Mouse (Mus musculus): ENCODE results near the gene Nts. TPM values are rescaled to one million over a fixed set of nuclear protein-coding genes. Genes with fewer than 3 reads are reported as not detected.

The Nts gene
- total RNA-seq, 1 experiment, result 2.4 TPM

DNA sequence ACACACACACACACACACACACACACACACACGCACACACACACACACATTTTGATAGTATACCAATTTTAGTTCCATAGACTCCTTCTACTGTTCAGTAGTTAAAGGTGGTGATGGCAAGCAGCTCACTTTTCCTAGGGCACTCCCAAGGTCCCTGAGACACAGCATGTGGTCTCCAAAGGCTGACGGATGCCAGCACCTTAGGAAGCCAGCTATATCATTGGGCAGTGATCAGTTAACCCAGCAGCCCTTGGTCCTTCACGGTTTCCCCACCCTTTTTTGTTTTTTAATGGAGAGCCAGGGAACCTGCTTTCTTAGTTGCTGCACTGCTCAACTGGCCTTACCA lies 21.1 kb upstream of the Nts start:
- peaks cover 0 to 5% of the 10 kb centered on the region in 2 experiments; a peak in 2 of 4 replicates for H3K4me1 ChIP-seq (ENCODE audit: control insufficient read depth in 2 of 2, insufficient read depth in 2 of 2, low read length in 2 of 2, poor library complexity in 1 of 2)
- no peak overlapping the region for H3K4me3 ChIP-seq (ENCODE audit: insufficient read depth in 1 of 2, low read depth in 1 of 2, low read length in 2 of 2, poor library complexity in 1 of 2, severe bottlenecking in 1 of 2)
- no peaks in the 10 kb centered on the region for H3K9me3 ChIP-seq (ENCODE audit: control insufficient read depth, insufficient read depth, low read depth, low read length)
- H3K27ac ChIP-seq (ENCODE audit: insufficient read depth, low read depth, low read length, poor library complexity, severe bottlenecking), result no peak overlapping the region
- peak; percentile 6 for DNase-seq (ENCODE audit: low read depth, low spot score)
- no peak for TF ChIP-seq HCFC1 (IDR thresholded peaks at IDR 0.05; ENCODE audit: borderline replicate concordance, insufficient read depth, low read length)
- TF ChIP-seq ZNF384 (IDR thresholded peaks at IDR 0.05; ENCODE audit: low read depth, low read length), result no peak
- no peak for TF ChIP-seq CHD2 (IDR thresholded peaks at IDR 0.05; ENCODE audit: low read depth, low read length)
- no peak for TF ChIP-seq MAFK (IDR thresholded peaks at IDR 0.05; ENCODE audit: insufficient read depth, low read depth, low read length)
- no peak for TF ChIP-seq ZC3H11A (IDR thresholded peaks at IDR 0.05; ENCODE audit: borderline replicate concordance, low read depth, low read length)
- in situ Hi-C loops (cut with MboI; ENCODE audit: low sequenced_read_pairs in 2 of 2, unreplicated experiment in 2 of 2), result no loop called here
- no peaks in the 10 kb centered on the region for H3K36me3 ChIP-seq (ENCODE audit: control insufficient read depth, insufficient read depth, low read length, poor library complexity, severe bottlenecking)
- no peak overlapping the region for H3K9ac ChIP-seq (ENCODE audit: insufficient read depth, low read depth, low read length, poor library complexity, severe bottlenecking)

DNA sequence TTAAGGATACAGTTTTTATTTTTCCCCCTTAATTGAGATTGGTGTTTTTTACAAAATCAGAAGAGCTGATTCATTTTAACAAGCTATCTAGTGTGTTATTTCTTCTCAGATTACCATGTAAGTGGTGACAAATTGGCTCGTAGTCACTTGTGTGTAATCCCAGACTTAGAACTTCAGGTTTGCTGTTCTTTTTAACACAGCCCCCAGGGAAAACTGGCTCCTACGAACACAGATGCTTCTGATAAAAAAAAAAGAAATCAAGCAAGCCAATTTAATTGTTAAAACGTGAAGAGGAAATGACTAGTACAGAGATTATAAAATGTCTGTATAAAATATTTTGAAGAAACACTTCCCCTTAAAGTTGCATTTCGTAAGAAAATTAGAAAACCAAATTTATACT lies 17.1 kb upstream of the Nts start:
- in situ Hi-C loops (cut with MboI; ENCODE audit: low sequenced_read_pairs in 2 of 2, unreplicated experiment in 2 of 2), result no loop called here
- no peak for DNase-seq (ENCODE audit: low read depth, low spot score)
- no peak overlapping the region for H3K27ac ChIP-seq (ENCODE audit: insufficient read depth, low read depth, low read length, poor library complexity, severe bottlenecking)
- H3K4me3 ChIP-seq (ENCODE audit: insufficient read depth in 1 of 2, low read depth in 1 of 2, low read length in 2 of 2, poor library complexity in 1 of 2, severe bottlenecking in 1 of 2), result no peak overlapping the region
- H3K9ac ChIP-seq (ENCODE audit: insufficient read depth, low read depth, low read length, poor library complexity, severe bottlenecking), result no peak overlapping the region
- no peaks in the 10 kb centered on the region for H3K36me3 ChIP-seq (ENCODE audit: control insufficient read depth, insufficient read depth, low read length, poor library complexity, severe bottlenecking)
- peaks cover 0 to 5% of the 10 kb centered on the region in 2 experiments; a peak in 2 of 4 replicates for H3K4me1 ChIP-seq (ENCODE audit: control insufficient read depth in 2 of 2, insufficient read depth in 2 of 2, low read length in 2 of 2, poor library complexity in 1 of 2)
- H3K9me3 ChIP-seq (ENCODE audit: control insufficient read depth, insufficient read depth, low read depth, low read length), result no peaks in the 10 kb centered on the region
- TF ChIP-seq ZC3H11A (IDR thresholded peaks at IDR 0.05; ENCODE audit: borderline replicate concordance, low read depth, low read length) (no peak), CHD2 (IDR thresholded peaks at IDR 0.05; ENCODE audit: low read depth, low read length) (no peak), HCFC1 (IDR thresholded peaks at IDR 0.05; ENCODE audit: borderline replicate concordance, insufficient read depth, low read length) (no peak), ZNF384 (IDR thresholded peaks at IDR 0.05; ENCODE audit: low read depth, low read length) (no peak), MAFK (IDR thresholded peaks at IDR 0.05; ENCODE audit: insufficient read depth, low read depth, low read length) (no peak)

DNA sequence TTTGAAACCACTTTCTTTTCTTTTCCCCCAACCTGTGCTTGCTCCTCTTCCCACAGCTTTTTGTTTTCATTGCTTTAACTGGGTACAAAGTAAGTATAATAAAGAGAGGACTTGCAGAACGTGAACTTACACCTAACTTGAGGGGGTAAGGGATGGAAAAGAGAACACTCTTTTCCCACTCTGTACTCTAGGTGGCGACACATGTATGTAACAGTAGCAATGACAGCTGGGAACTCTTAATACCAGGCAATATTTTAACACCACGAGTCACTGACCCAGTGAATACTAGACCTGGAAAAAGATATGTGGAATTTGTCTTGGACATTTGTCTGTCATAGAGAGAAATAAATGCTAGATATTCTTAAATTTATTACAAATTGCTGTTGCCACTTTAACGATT lies 8.5 kb upstream of the Nts start:
- peak; percentile 24 for DNase-seq (ENCODE audit: low read depth, low spot score)
- peak; percentile 42; the same call in 1 of the 2 replicates for TF ChIP-seq ZC3H11A (IDR thresholded peaks at IDR 0.05; ENCODE audit: borderline replicate concordance, low read depth, low read length)
- no peak for TF ChIP-seq MAFK (IDR thresholded peaks at IDR 0.05; ENCODE audit: insufficient read depth, low read depth, low read length)
- Histone ChIP-seq H3K9ac (ENCODE audit: insufficient read depth, low read depth, low read length, poor library complexity, severe bottlenecking) (no peak overlapping the region), H3K4me3 (ENCODE audit: insufficient read depth in 1 of 2, low read depth in 1 of 2, low read length in 2 of 2, poor library complexity in 1 of 2, severe bottlenecking in 1 of 2) (no peak overlapping the region), H3K36me3 (ENCODE audit: control insufficient read depth, insufficient read depth, low read length, poor library complexity, severe bottlenecking) (no peaks in the 10 kb centered on the region), H3K9me3 (ENCODE audit: control insufficient read depth, insufficient read depth, low read depth, low read length) (no peaks in the 10 kb centered on the region), H3K27ac (ENCODE audit: insufficient read depth, low read depth, low read length, poor library complexity, severe bottlenecking) (no peak overlapping the region), H3K4me1 (ENCODE audit: control insufficient read depth in 2 of 2, insufficient read depth in 2 of 2, low read length in 2 of 2, poor library complexity in 1 of 2) (no peaks in the 10 kb centered on the region)
- in situ Hi-C loops (cut with MboI; ENCODE audit: low sequenced_read_pairs in 2 of 2, unreplicated experiment in 2 of 2), result loop anchor here in 1 of 2 experiments (25.0 kb wide), 1 partner anchor 339 kb away; no protein-coding TSS in a partner anchor

DNA sequence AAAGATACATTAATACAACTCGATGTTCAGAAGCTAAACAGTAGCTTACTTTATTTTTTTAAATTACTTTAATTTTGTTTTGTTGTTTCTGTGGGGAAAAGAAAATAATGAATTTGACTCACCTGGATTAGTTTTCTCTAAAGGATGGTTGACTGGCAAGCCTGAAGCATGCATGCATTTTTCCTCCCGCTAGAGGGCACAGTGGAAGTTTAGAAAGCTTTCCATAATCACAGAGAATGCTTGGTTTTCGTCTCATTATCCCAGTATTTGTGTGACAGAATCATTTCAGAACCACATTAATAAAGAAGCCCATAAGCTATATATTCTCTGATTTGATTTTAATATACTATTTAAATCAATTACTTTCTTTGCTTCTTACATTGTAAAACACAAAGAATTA lies 1.5 kb upstream of the Nts start:
- Histone ChIP-seq H3K27ac (ENCODE audit: insufficient read depth, low read depth, low read length, poor library complexity, severe bottlenecking) (no peak overlapping the region), H3K9me3 (ENCODE audit: control insufficient read depth, insufficient read depth, low read depth, low read length) (no peaks in the 10 kb centered on the region), H3K9ac (ENCODE audit: insufficient read depth, low read depth, low read length, poor library complexity, severe bottlenecking) (no peak overlapping the region), H3K4me1 (ENCODE audit: control insufficient read depth in 2 of 2, insufficient read depth in 2 of 2, low read length in 2 of 2, poor library complexity in 1 of 2) (no peaks in the 10 kb centered on the region), H3K36me3 (ENCODE audit: control insufficient read depth, insufficient read depth, low read length, poor library complexity, severe bottlenecking) (no peaks in the 10 kb centered on the region), H3K4me3 (ENCODE audit: insufficient read depth in 1 of 2, low read depth in 1 of 2, low read length in 2 of 2, poor library complexity in 1 of 2, severe bottlenecking in 1 of 2) (no peak overlapping the region)
- TF ChIP-seq CHD2 (IDR thresholded peaks at IDR 0.05; ENCODE audit: low read depth, low read length), result no peak
- no peak for TF ChIP-seq HCFC1 (IDR thresholded peaks at IDR 0.05; ENCODE audit: borderline replicate concordance, insufficient read depth, low read length)
- no peak for TF ChIP-seq MAFK (IDR thresholded peaks at IDR 0.05; ENCODE audit: insufficient read depth, low read depth, low read length)
- TF ChIP-seq ZNF384 (IDR thresholded peaks at IDR 0.05; ENCODE audit: low read depth, low read length), result no peak
- TF ChIP-seq ZC3H11A (IDR thresholded peaks at IDR 0.05; ENCODE audit: borderline replicate concordance, low read depth, low read length), result no peak
- DNase-seq (ENCODE audit: low read depth, low spot score), result peak; percentile 31
- in situ Hi-C loops (cut with MboI; ENCODE audit: low sequenced_read_pairs in 2 of 2, unreplicated experiment in 2 of 2), result loop anchor here in 1 of 2 experiments (25.0 kb wide), 1 partner anchor 346 kb away; no protein-coding TSS in a partner anchor

DNA sequence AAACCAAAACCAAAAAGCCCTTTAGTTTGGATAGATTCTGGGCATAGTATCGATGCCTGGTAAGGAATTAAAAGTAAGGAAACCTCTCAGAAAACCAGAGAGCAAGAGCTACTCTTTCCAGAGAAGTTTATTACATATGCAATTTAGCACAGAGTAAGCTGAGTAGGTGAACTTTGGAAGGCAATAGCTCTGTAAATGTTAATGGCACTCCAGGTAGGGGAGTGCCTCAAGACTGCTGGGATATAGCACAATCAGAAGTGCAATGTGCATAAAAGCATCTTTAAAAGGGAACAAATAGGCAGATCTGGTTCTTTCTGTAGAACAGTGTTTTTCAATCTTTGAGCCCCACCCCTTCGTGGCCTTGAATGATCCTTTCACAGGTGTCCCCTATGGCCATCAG lies 20.9 kb downstream of the Nts start:
- TF ChIP-seq MAFK (IDR thresholded peaks at IDR 0.05; ENCODE audit: insufficient read depth, low read depth, low read length), result no peak
- no peak for TF ChIP-seq ZNF384 (IDR thresholded peaks at IDR 0.05; ENCODE audit: low read depth, low read length)
- no peak for TF ChIP-seq HCFC1 (IDR thresholded peaks at IDR 0.05; ENCODE audit: borderline replicate concordance, insufficient read depth, low read length)
- TF ChIP-seq ZC3H11A (IDR thresholded peaks at IDR 0.05; ENCODE audit: borderline replicate concordance, low read depth, low read length), result no peak
- no peak for TF ChIP-seq CHD2 (IDR thresholded peaks at IDR 0.05; ENCODE audit: low read depth, low read length)
- in situ Hi-C loops (cut with MboI; ENCODE audit: low sequenced_read_pairs in 2 of 2, unreplicated experiment in 2 of 2), result loop anchor here in 1 of 2 experiments (25.0 kb wide), 1 partner anchor 368 kb away; no protein-coding TSS in a partner anchor
- H3K27ac ChIP-seq (ENCODE audit: insufficient read depth, low read depth, low read length, poor library complexity, severe bottlenecking), result no peak overlapping the region

More for the DNA sequence above, 20.9 kb downstream of the Nts start:
- no peaks in the 10 kb centered on the region for H3K36me3 ChIP-seq (ENCODE audit: control insufficient read depth, insufficient read depth, low read length, poor library complexity, severe bottlenecking)
- DNase-seq (ENCODE audit: low read depth, low spot score), result no peak
- H3K4me3 ChIP-seq (ENCODE audit: insufficient read depth in 1 of 2, low read depth in 1 of 2, low read length in 2 of 2, poor library complexity in 1 of 2, severe bottlenecking in 1 of 2), result no peak overlapping the region
- H3K9me3 ChIP-seq (ENCODE audit: control insufficient read depth, insufficient read depth, low read depth, low read length), result no peaks in the 10 kb centered on the region
- no peaks in the 10 kb centered on the region for H3K4me1 ChIP-seq (ENCODE audit: control insufficient read depth in 2 of 2, insufficient read depth in 2 of 2, low read length in 2 of 2, poor library complexity in 1 of 2)
- H3K9ac ChIP-seq (ENCODE audit: insufficient read depth, low read depth, low read length, poor library complexity, severe bottlenecking), result no peak overlapping the region

Measured in ES-E14 (cell line).